In the genomic region with DNA sequence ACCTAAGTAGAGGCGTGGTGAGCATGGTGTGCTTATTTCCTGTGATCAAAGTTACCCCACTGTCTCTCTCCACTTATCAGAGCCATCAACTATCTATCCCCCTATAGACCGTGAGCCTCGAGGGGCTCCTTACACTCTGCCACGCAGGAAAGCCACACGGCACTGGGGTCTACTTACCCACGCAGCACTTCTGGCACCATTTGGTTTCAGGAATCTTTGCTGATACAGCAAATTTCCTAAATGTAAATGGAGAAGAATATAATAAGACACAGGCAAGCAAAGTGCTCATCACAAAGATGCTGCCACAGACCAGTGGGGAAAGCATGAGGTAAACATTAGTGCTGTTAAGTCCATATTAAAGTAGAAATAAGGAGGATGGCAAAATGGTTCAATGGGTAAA, we compare ENCODE assay signal across 23 mouse cellular contexts. TPM values are rescaled to one million over a fixed set of nuclear protein-coding genes. Genes with fewer than 3 reads are reported as not detected.
"Had no signal": no experiment of that assay in that cellular context is flagged by ENCODE, and none has a peak within 500 bp of the region (broad histone marks: within the 10 kb centered on the region; RNA-seq: fewer than 3 reads in every experiment).

No protein-coding gene starts in this region.

- H3K9ac ChIP-seq: heart, embryonic 13.5 days; heart, embryonic 15.5 days; hindbrain, embryonic 12.5 days; hindbrain, embryonic 14.5 days; limb, embryonic 13.5 days; limb, embryonic 15.5 days; liver, embryonic 12.5 days; liver, embryonic 14.5 days had no signal

- H3K4me2 ChIP-seq: heart, embryonic 11.5 days; heart, embryonic 13.5 days; heart, embryonic 15.5 days; hindbrain, embryonic 12.5 days; hindbrain, embryonic 14.5 days; limb, embryonic 13.5 days; limb, embryonic 15.5 days; liver, embryonic 12.5 days had no signal

- H3K4me1 ChIP-seq: heart, embryonic 13.5 days; heart, embryonic 15.5 days; hindbrain, embryonic 10.5 days; hindbrain, embryonic 12.5 days; limb, embryonic 13.5 days; limb, embryonic 15.5 days; liver, embryonic 12.5 days had no signal

- H3K27me3 ChIP-seq: heart, embryonic 13.5 days; heart, embryonic 15.5 days; hindbrain, embryonic 12.5 days; limb, embryonic 13.5 days; limb, embryonic 15.5 days; liver, embryonic 12.5 days had no signal

- H3K4me3 ChIP-seq: gastrocnemius, adult 2 months; heart, adult 2 months; heart, embryonic 13.5 days; heart, embryonic 15.5 days; hindbrain, embryonic 10.5 days; hindbrain, embryonic 12.5 days; layer of hippocampus, adult 2 months; left cerebral cortex, adult 2 months; limb, embryonic 13.5 days; limb, embryonic 15.5 days; liver, embryonic 12.5 days had no signal

- H3K9me3 ChIP-seq: heart, embryonic 15.5 days; limb, embryonic 15.5 days had no signal

- H3K27ac ChIP-seq: gastrocnemius, adult 2 months; heart, adult 2 months; heart, embryonic 13.5 days; heart, embryonic 15.5 days; hindbrain, embryonic 10.5 days; hindbrain, embryonic 12.5 days; hindbrain, embryonic 14.5 days; left cerebral cortex, adult 2 months; limb, embryonic 13.5 days; limb, embryonic 15.5 days; liver, embryonic 12.5 days; liver, embryonic 14.5 days had no signal

- DNase-seq: gastrocnemius, postnatal 10 days; heart, adult 2 months; heart, postnatal 4 days; kidney, adult 18-20 months; kidney, adult 8-10 months; kidney, postnatal 10 days; kidney, postnatal 25 days; kidney, postnatal 4 days; left cerebral cortex, postnatal 4 days had no signal

RNA-seq across cellular contexts. Expression of a gene that starts 26.2 kb away (rescaled TPM):
- total RNA-seq: gastrocnemius, postnatal 25 days had no signal
- polyA plus RNA-seq: heart, embryonic 11.5 days; heart, embryonic 13.5 days had no signal
